Mouse (Mus musculus): ENCODE measurements around the gene Vps52. TPM values are rescaled to one million over a fixed set of nuclear protein-coding genes. Genes with fewer than 3 reads are reported as not detected.

Vps52 gene
- total and polyA plus RNA-seq, 2 experiments from 2014 or later: 46.1 to 65.8 TPM

GRCm38 (mm10) chr17:33958451-33958850 is 2.8 kb downstream of the Vps52 start:
- 95% methylated on average over 11 of the region's 11 CpGs for WGBS
- ATAC-seq (ENCODE audit: low FRiP score): no peak
- Histone ChIP-seq H3K4me1 (ENCODE audit: insufficient read depth, low read length) (peaks cover 13% of the 10 kb centered on the region; the same call in 1 of the 2 replicates), H3K9ac (replicated peaks; ENCODE audit: low read length, poor library complexity, severe bottlenecking) (no peak overlapping the region), H3K4me3 (ENCODE audit: low read depth, low read length) (no peak overlapping the region), H3K27me3 (ENCODE audit: insufficient read depth, low read length) (no peaks in the 10 kb centered on the region), H3K4me2 (ENCODE audit: low read depth, low read length, poor library complexity, severe bottlenecking) (no peak overlapping the region), H3K27ac (ENCODE audit: low read depth, low read length) (no peak overlapping the region), H3K36me3 (ENCODE audit: insufficient read depth, low read length) (peaks cover 52% of the 10 kb centered on the region), H3K9me3 (ENCODE audit: low read length) (no peaks in the 10 kb centered on the region)
- TF ChIP-seq CTCF (IDR thresholded peaks at IDR 0.05): no peak
- DNase-seq (ENCODE audit: low spot score): no peak

DNA sequence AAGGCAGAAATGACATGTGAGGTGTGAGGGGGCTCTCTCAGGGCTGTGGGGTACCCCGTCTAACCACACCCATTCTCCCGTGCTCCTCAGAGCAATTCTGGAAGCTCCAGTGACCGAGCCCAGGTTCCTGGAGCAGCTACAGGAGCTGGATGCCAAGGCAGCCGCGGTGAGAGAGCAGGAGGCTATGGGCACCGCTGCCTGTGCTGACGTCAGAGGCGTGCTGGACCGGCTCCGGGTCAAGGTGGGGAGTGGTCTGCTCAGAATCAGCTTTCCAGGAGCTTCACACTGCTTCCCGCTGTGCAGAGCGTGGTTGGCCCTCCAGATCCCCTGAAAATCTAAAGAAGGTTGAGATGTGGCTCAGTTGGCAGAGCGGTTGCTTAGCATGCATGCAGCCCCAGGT is 3.5 kb downstream of the Vps52 start:
- WGBS: 97% methylated on average over 13 of the region's 13 CpGs
- no peak for TF ChIP-seq CTCF (IDR thresholded peaks at IDR 0.05)
- no peak overlapping the region for H3K9ac ChIP-seq (replicated peaks; ENCODE audit: low read length, poor library complexity, severe bottlenecking)
- no peak overlapping the region for H3K27ac ChIP-seq (ENCODE audit: low read depth, low read length)
- ATAC-seq (ENCODE audit: low FRiP score) (no peak), DNase-seq (ENCODE audit: low spot score) (no peak)
- no peaks in the 10 kb centered on the region for H3K27me3 ChIP-seq (ENCODE audit: insufficient read depth, low read length)
- no peak overlapping the region for H3K4me3 ChIP-seq (ENCODE audit: low read depth, low read length)
- no peak overlapping the region for H3K4me2 ChIP-seq (ENCODE audit: low read depth, low read length, poor library complexity, severe bottlenecking)
- H3K36me3 ChIP-seq (ENCODE audit: insufficient read depth, low read length): peaks cover 50% of the 10 kb centered on the region
- no peaks in the 10 kb centered on the region for H3K9me3 ChIP-seq (ENCODE audit: low read length)
- H3K4me1 ChIP-seq (ENCODE audit: insufficient read depth, low read length): peaks cover 12% of the 10 kb centered on the region; the same call in 1 of the 2 replicates

- H3K4me1 ChIP-seq (ENCODE audit: insufficient read depth, low read length): peaks cover 6% of the 10 kb centered on the region; the same call in 1 of the 2 replicates
- no peak overlapping the region for H3K4me3 ChIP-seq (ENCODE audit: low read depth, low read length)
- ATAC-seq (ENCODE audit: low FRiP score): no peak
- peaks cover 50% of the 10 kb centered on the region for H3K36me3 ChIP-seq (ENCODE audit: insufficient read depth, low read length)
- no peak overlapping the region for H3K4me2 ChIP-seq (ENCODE audit: low read depth, low read length, poor library complexity, severe bottlenecking)
- no peak overlapping the region for H3K9ac ChIP-seq (replicated peaks; ENCODE audit: low read length, poor library complexity, severe bottlenecking)
- H3K9me3 ChIP-seq (ENCODE audit: low read length): no peaks in the 10 kb centered on the region
- no peak for TF ChIP-seq CTCF (IDR thresholded peaks at IDR 0.05)
- H3K27ac ChIP-seq (ENCODE audit: low read depth, low read length): no peak overlapping the region
- DNase-seq (ENCODE audit: low spot score): no peak
- WGBS: 94% methylated on average over 15 of the region's 15 CpGs
- no peaks in the 10 kb centered on the region for H3K27me3 ChIP-seq (ENCODE audit: insufficient read depth, low read length)
Observed at GRCm38 (mm10) chr17:33959948-33960347, 4.3 kb downstream of the Vps52 start.

GRCm38 (mm10) chr17:33962876-33963275 is 7.3 kb downstream of the Vps52 start:
- ATAC-seq (ENCODE audit: low FRiP score) (no peak), DNase-seq (ENCODE audit: low spot score) (no peak)
- Histone ChIP-seq H3K4me1 (ENCODE audit: insufficient read depth, low read length) (no peaks in the 10 kb centered on the region), H3K27me3 (ENCODE audit: insufficient read depth, low read length) (no peaks in the 10 kb centered on the region), H3K9me3 (ENCODE audit: low read length) (no peaks in the 10 kb centered on the region), H3K36me3 (ENCODE audit: insufficient read depth, low read length) (peaks cover 65% of the 10 kb centered on the region), H3K4me3 (ENCODE audit: low read depth, low read length) (no peak overlapping the region), H3K4me2 (ENCODE audit: low read depth, low read length, poor library complexity, severe bottlenecking) (no peak overlapping the region), H3K27ac (ENCODE audit: low read depth, low read length) (no peak overlapping the region), H3K9ac (replicated peaks; ENCODE audit: low read length, poor library complexity, severe bottlenecking) (no peak overlapping the region)
- TF ChIP-seq CTCF (IDR thresholded peaks at IDR 0.05): no peak
- WGBS: 93% methylated on average over 7 of the region's 7 CpGs

DNA sequence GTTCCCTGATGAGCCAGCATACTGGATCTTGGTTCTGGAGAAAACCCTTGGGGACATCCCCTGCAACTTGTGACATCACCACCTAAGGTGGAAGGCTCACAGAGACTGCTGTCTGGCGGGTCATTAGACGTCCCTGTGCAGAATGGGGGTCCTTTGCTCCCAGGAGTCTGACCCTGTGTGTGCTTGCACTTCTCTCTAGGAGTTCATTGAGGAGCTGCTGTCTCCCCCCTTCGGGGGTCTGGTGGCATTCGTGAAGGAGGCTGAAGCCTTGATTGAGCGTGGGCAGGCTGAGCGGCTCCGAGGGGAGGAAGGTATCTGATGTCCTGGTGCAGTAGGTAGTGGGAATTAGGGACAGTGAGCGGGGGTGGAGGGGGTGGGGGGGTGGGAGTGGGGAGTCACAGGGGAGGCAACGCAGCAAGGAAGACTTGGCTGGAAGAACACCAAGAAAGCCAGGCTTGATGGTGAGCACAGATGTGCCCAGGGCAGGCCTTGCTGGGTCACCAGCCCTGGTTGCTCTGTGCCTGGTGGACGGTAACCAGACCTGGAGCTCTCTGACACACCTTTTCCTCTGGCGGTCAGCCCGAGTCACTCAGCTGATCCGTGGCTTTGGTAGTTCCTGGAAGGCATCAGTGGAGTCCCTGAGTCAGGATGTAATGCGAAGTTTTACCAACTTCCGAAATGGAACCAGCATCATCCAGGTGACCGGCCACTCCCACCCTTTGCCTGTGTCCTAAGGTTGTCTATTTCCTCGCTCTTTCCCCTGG is 9.7 kb downstream of the Vps52 start:
- no peak for DNase-seq (ENCODE audit: low spot score)
- H3K9me3 ChIP-seq (ENCODE audit: low read length): 0 out of 2 replicates have a peak, but pooled peaks cover 2% of the 10 kb centered on the region
- no peak overlapping the region for H3K4me2 ChIP-seq (ENCODE audit: low read depth, low read length, poor library complexity, severe bottlenecking)
- no peak overlapping the region for H3K27ac ChIP-seq (ENCODE audit: low read depth, low read length)
- no peak overlapping the region for H3K9ac ChIP-seq (replicated peaks; ENCODE audit: low read length, poor library complexity, severe bottlenecking)
- no peak for ATAC-seq (ENCODE audit: low FRiP score)
- H3K27me3 ChIP-seq (ENCODE audit: insufficient read depth, low read length): no peaks in the 10 kb centered on the region
- H3K4me3 ChIP-seq (ENCODE audit: low read depth, low read length): no peak overlapping the region
- peaks cover 44% of the 10 kb centered on the region for H3K36me3 ChIP-seq (ENCODE audit: insufficient read depth, low read length)
- H3K4me1 ChIP-seq (ENCODE audit: insufficient read depth, low read length): no peaks in the 10 kb centered on the region
- 94% methylated on average over 17 of the region's 17 CpGs for WGBS
- TF ChIP-seq CTCF (IDR thresholded peaks at IDR 0.05): no peak

DNA sequence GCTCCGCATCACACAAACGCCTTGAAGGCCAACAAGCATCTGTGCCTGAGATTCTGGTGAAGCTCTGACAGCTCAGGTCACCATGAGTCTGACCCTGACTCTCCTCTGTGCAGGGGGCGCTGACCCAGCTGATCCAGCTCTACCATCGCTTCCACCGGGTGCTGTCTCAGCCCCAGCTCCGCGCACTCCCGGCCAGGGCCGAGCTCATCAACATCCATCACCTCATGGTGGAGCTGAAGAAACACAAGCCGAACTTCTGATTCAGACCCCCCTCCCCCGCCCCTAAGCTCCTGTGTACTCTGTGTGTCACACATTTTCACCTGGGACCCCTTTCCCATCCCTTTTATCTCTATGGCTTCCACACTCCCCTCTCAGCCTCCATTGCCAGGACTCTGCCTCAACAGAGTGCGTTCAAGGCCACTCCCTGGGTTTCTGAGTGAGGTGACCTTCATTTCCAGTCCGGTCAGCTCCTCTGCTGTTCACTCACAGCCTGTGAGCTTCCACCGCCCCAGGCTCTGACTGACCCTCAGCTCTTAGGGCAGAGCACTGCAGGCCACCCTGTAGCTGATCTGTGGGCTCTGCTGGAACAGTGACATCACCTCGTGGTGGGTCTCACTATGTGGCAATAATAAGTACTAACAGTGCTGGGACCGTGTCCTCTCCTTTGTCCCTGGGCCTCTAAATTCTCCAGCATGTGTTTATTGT is 10.4 kb downstream of the Vps52 start:
- Histone ChIP-seq H3K9ac (replicated peaks; ENCODE audit: low read length, poor library complexity, severe bottlenecking) (no peak overlapping the region), H3K4me3 (ENCODE audit: low read depth, low read length) (no peak overlapping the region), H3K36me3 (ENCODE audit: insufficient read depth, low read length) (peaks cover 40% of the 10 kb centered on the region), H3K4me1 (ENCODE audit: insufficient read depth, low read length) (no peaks in the 10 kb centered on the region), H3K9me3 (ENCODE audit: low read length) (0 out of 2 replicates have a peak, but pooled peaks cover 2% of the 10 kb centered on the region), H3K4me2 (ENCODE audit: low read depth, low read length, poor library complexity, severe bottlenecking) (no peak overlapping the region), H3K27me3 (ENCODE audit: insufficient read depth, low read length) (no peaks in the 10 kb centered on the region), H3K27ac (ENCODE audit: low read depth, low read length) (no peak overlapping the region)
- TF ChIP-seq CTCF (IDR thresholded peaks at IDR 0.05): no peak
- 91% methylated on average over 16 of the region's 16 CpGs for WGBS
- no peak for ATAC-seq (ENCODE audit: low FRiP score)
- DNase-seq (ENCODE audit: low spot score): no peak
